Mouse (Mus musculus): ENCODE results near the gene Zkscan16.

DNA sequence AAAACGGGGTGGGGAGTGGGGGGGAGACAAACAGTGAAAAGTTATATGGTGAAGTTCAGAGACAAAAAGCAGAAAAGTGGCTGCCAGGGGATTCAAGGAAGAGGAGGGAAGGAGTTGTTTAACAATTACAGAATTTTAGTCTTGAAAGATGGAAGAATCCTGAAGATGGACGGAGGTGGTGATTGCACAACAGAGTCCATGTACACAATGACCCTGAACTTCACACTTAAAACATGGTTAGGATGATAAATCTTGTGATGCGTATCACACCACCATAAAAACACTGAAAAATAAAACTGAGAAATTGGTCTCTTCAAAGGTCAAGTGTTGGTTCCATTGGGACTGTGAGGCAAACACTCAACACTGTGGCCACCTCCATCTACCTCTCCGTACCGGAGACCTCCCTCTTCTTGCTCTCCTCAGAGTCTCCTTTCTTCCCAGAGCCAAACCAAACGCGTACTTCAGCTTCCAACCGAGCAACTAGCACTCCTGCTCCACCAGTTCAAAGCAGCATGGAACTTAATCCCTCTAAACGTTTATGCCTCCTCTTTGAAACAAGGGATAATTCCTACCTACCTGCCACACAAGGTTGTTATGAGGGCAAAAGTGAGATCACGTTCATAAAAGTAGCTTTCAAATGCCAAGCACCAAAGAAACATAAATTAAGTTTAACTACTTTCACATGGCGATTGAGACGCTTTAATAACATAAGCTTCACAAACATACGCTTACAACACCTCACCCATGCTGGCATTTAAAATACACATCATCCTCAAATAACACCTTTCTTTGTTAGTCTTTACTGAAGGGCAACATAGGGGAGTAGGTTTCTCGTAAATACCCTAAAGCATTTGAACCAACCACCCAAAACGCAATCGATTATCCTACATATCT lies 33.0 kb upstream of the Zkscan16 start:
- TF ChIP-seq CTCF (IDR thresholded peaks at IDR 0.05; ENCODE audit: borderline replicate concordance, control insufficient read depth, extremely low read depth, insufficient read depth, low read length, poor library complexity) (no peak), POLR2A (IDR thresholded peaks at IDR 0.05; ENCODE audit: control insufficient read depth, extremely low read depth, insufficient read depth, low read length, poor library complexity) (no peak)
